Mouse (Mus musculus): ENCODE measurements around the gene Stx6. TPM values are rescaled to one million over a fixed set of nuclear protein-coding genes. Genes with fewer than 3 reads are reported as not detected.

The Stx6 gene
- polyA plus RNA-seq, 1 experiment from 2014 or later, result 115 TPM

GRCm38 (mm10) chr1:155134866-155135265 lies 23.6 kb upstream of the Stx6 start:
- ATAC-seq, result no peak
- Histone ChIP-seq H3K4me2 (no peak overlapping the region), H3K36me3 (ENCODE audit: poor library complexity, severe bottlenecking) (no peaks in the 10 kb centered on the region), H3K9me3 (replicated peaks) (no peaks in the 10 kb centered on the region), H3K4me3 (no peak overlapping the region), H3K4me1 (no peaks in the 10 kb centered on the region), H3K27ac (no peak overlapping the region), H3K27me3 (no peaks in the 10 kb centered on the region), H3K9ac (no peak overlapping the region)
- 70% methylated on average over 8 of the region's 8 CpGs for WGBS

- WGBS, result 95% methylated on average over 7 of the region's 7 CpGs
Observed at GRCm38 (mm10) chr1:155138795-155139194, 19.7 kb upstream of the Stx6 start.

GRCm38 (mm10) chr1:155140076-155140475 lies 18.4 kb upstream of the Stx6 start:
- no peaks in the 10 kb centered on the region for H3K36me3 ChIP-seq (ENCODE audit: poor library complexity, severe bottlenecking)
- WGBS, result 72% methylated on average over 2 of the region's 2 CpGs
- no peaks in the 10 kb centered on the region for H3K9me3 ChIP-seq (replicated peaks)
- H3K9ac ChIP-seq, result no peak overlapping the region
- H3K27ac ChIP-seq, result no peak overlapping the region
- H3K4me1 ChIP-seq, result no peaks in the 10 kb centered on the region
- H3K4me3 ChIP-seq, result no peak overlapping the region
- no peak overlapping the region for H3K4me2 ChIP-seq
- no peaks in the 10 kb centered on the region for H3K27me3 ChIP-seq
- no peak for ATAC-seq

More at GRCm38 (mm10) chr1:155138795-155139194, 19.7 kb upstream of the Stx6 start:
- H3K36me3 ChIP-seq (ENCODE audit: poor library complexity, severe bottlenecking), result no peaks in the 10 kb centered on the region
- H3K9me3 ChIP-seq (replicated peaks), result no peaks in the 10 kb centered on the region
- H3K4me3 ChIP-seq, result no peak overlapping the region
- no peaks in the 10 kb centered on the region for H3K27me3 ChIP-seq
- no peak overlapping the region for H3K9ac ChIP-seq
- no peak for ATAC-seq
- H3K4me2 ChIP-seq, result no peak overlapping the region
- no peaks in the 10 kb centered on the region for H3K4me1 ChIP-seq
- no peak overlapping the region for H3K27ac ChIP-seq

- H3K9ac ChIP-seq, result no peak overlapping the region
- no peak for ATAC-seq
- H3K27me3 ChIP-seq, result no peaks in the 10 kb centered on the region
- H3K27ac ChIP-seq, result no peak overlapping the region
- H3K4me3 ChIP-seq, result no peak overlapping the region
- no peaks in the 10 kb centered on the region for H3K36me3 ChIP-seq (ENCODE audit: poor library complexity, severe bottlenecking)
- H3K4me2 ChIP-seq, result no peak overlapping the region
- no peaks in the 10 kb centered on the region for H3K9me3 ChIP-seq (replicated peaks)
- WGBS, result 77% methylated on average over 6 of the region's 6 CpGs
- no peaks in the 10 kb centered on the region for H3K4me1 ChIP-seq
Observed at GRCm38 (mm10) chr1:155145620-155146019, 12.9 kb upstream of the Stx6 start.

GRCm38 (mm10) chr1:155146572-155146980 lies 11.9 kb upstream of the Stx6 start, which contains the start of gene Mr1:
Gene Mr1, minus strand, starts transcription at chr1:155146814.
- no peak within 1 kb of the TSS for H3K4me3 ChIP-seq
- H3K4me2 ChIP-seq, result no peak within 1 kb of the TSS; the same call in 1 of the 2 replicates
- no peak within 1 kb of the TSS for H3K9ac ChIP-seq
- H3K27ac ChIP-seq, result no peak within 1 kb of the TSS
- H3K9me3 ChIP-seq (replicated peaks), result no peaks in the 10 kb centered on the region
- 60% methylated on average over 8 of the region's 8 CpGs for WGBS
- H3K27me3 ChIP-seq, result no peaks in the 10 kb centered on the region
- no peaks in the 10 kb centered on the region for H3K4me1 ChIP-seq
- no peaks in the 10 kb centered on the region for H3K36me3 ChIP-seq (ENCODE audit: poor library complexity, severe bottlenecking)
- ATAC-seq, result peak; percentile 90

- Histone ChIP-seq H3K4me3 (no peak overlapping the region), H3K36me3 (ENCODE audit: poor library complexity, severe bottlenecking) (no peaks in the 10 kb centered on the region), H3K9me3 (replicated peaks) (no peaks in the 10 kb centered on the region), H3K27ac (no peak overlapping the region), H3K4me2 (no peak overlapping the region), H3K9ac (no peak overlapping the region), H3K4me1 (no peaks in the 10 kb centered on the region), H3K27me3 (no peaks in the 10 kb centered on the region)
- no peak for ATAC-seq
- 92% methylated on average over 2 of the region's 2 CpGs for WGBS
Observed at GRCm38 (mm10) chr1:155147228-155147627, 11.3 kb upstream of the Stx6 start.

- Histone ChIP-seq H3K4me1 (no peaks in the 10 kb centered on the region), H3K27me3 (no peaks in the 10 kb centered on the region), H3K4me3 (no peak overlapping the region), H3K36me3 (ENCODE audit: poor library complexity, severe bottlenecking) (no peaks in the 10 kb centered on the region), H3K4me2 (no peak overlapping the region), H3K9ac (no peak overlapping the region), H3K9me3 (replicated peaks) (no peaks in the 10 kb centered on the region), H3K27ac (no peak overlapping the region)
- ATAC-seq, result no peak
- 87% methylated on average over 3 of the region's 3 CpGs for WGBS
Observed at GRCm38 (mm10) chr1:155149403-155149802, 9.1 kb upstream of the Stx6 start.

- H3K27me3 ChIP-seq, result no peaks in the 10 kb centered on the region
- no peak overlapping the region for H3K9ac ChIP-seq
- no peaks in the 10 kb centered on the region for H3K9me3 ChIP-seq (replicated peaks)
- H3K4me2 ChIP-seq, result no peak overlapping the region
- no peak overlapping the region for H3K4me3 ChIP-seq
- no peak overlapping the region for H3K27ac ChIP-seq
- WGBS, result 83% methylated on average over 5 of the region's 5 CpGs
- H3K4me1 ChIP-seq, result no peaks in the 10 kb centered on the region
- ATAC-seq, result no peak
- H3K36me3 ChIP-seq (ENCODE audit: poor library complexity, severe bottlenecking), result no peaks in the 10 kb centered on the region
Observed at GRCm38 (mm10) chr1:155150821-155151220, 7.7 kb upstream of the Stx6 start.

- 74% methylated on average over 4 of the region's 4 CpGs for WGBS
- no peaks in the 10 kb centered on the region for H3K27me3 ChIP-seq
- H3K9me3 ChIP-seq (replicated peaks), result no peaks in the 10 kb centered on the region
- no peaks in the 10 kb centered on the region for H3K4me1 ChIP-seq
- ATAC-seq, result no peak
- no peak overlapping the region for H3K9ac ChIP-seq
- H3K27ac ChIP-seq, result no peak overlapping the region
- no peak overlapping the region for H3K4me2 ChIP-seq
- H3K4me3 ChIP-seq, result no peak overlapping the region
- no peaks in the 10 kb centered on the region for H3K36me3 ChIP-seq (ENCODE audit: poor library complexity, severe bottlenecking)
Observed at GRCm38 (mm10) chr1:155153906-155154305, 4.6 kb upstream of the Stx6 start.

- H3K4me3 ChIP-seq, result peak overlapping the region; percentile 82
- peak overlapping the region; percentile 85 for H3K27ac ChIP-seq
- ATAC-seq, result peak; percentile 69; the same call in 1 of the 2 replicates
- H3K4me1 ChIP-seq, result peaks cover 21% of the 10 kb centered on the region
- H3K4me2 ChIP-seq, result peak overlapping the region; percentile 74
- peak overlapping the region; percentile 92 for H3K9ac ChIP-seq
- under 1% methylated on average over 46 of the region's 46 CpGs for WGBS
- H3K9me3 ChIP-seq (replicated peaks), result no peaks in the 10 kb centered on the region
- no peaks in the 10 kb centered on the region for H3K27me3 ChIP-seq
- no peaks in the 10 kb centered on the region for H3K36me3 ChIP-seq (ENCODE audit: poor library complexity, severe bottlenecking)
Observed at GRCm38 (mm10) chr1:155158970-155159484, 512 bp downstream of the Stx6 start.

GRCm38 (mm10) chr1:155167453-155167852 lies 8.9 kb downstream of the Stx6 start:
- WGBS, result 89% methylated on average over 3 of the region's 3 CpGs
- no peak for ATAC-seq
- Histone ChIP-seq H3K36me3 (ENCODE audit: poor library complexity, severe bottlenecking) (no peaks in the 10 kb centered on the region), H3K4me1 (peaks cover 11% of the 10 kb centered on the region; the same call in 1 of the 2 replicates), H3K27ac (no peak overlapping the region), H3K27me3 (no peaks in the 10 kb centered on the region), H3K4me2 (no peak overlapping the region), H3K9me3 (replicated peaks) (no peaks in the 10 kb centered on the region), H3K4me3 (no peak overlapping the region), H3K9ac (no peak overlapping the region)

GRCm38 (mm10) chr1:155169935-155170334 lies 11.4 kb downstream of the Stx6 start:
- ATAC-seq, result no peak
- Histone ChIP-seq H3K36me3 (ENCODE audit: poor library complexity, severe bottlenecking) (peaks cover 5% of the 10 kb centered on the region), H3K9ac (no peak overlapping the region), H3K27me3 (no peaks in the 10 kb centered on the region), H3K27ac (no peak overlapping the region), H3K4me2 (no peak overlapping the region), H3K4me1 (peaks cover 4% of the 10 kb centered on the region; the same call in 1 of the 2 replicates), H3K9me3 (replicated peaks) (no peaks in the 10 kb centered on the region), H3K4me3 (no peak overlapping the region)
